Mouse (Mus musculus) erythroblast, embryonic 14.5 days (primary cell): Measurements from ENCODE around the gene Vtn. TPM values are rescaled to one million over a fixed set of nuclear protein-coding genes. Genes with fewer than 3 reads are reported as not detected.

Source experiments
- H3K27me3 ChIP-seq: 2 replicates; pipeline ENCODE4 v1.6.1; 2012; ENCODE audit warnings: inconsistent platforms; ENCODE audit not compliant: control insufficient read depth
- H3K36me3 ChIP-seq: 2 replicates; pipeline ENCODE4 v1.6.1; 2012; ENCODE audit warnings: mild to moderate bottlenecking, inconsistent platforms; ENCODE audit not compliant: control insufficient read depth
- H3K4me1 ChIP-seq: 2 replicates; pipeline ENCODE4 v1.6.1; 2012; ENCODE audit warnings: inconsistent platforms; ENCODE audit not compliant: control insufficient read depth
- H3K4me3 ChIP-seq: replicated peaks from 2 replicates; pipeline ENCODE3; 2012; ENCODE audit warnings: moderate library complexity, mild to moderate bottlenecking, inconsistent platforms
- H3K9me3 ChIP-seq: 2 replicates; pipeline ENCODE4 v1.6.1; 2012; ENCODE audit warnings: low read length, inconsistent platforms, mixed read lengths; ENCODE audit not compliant: control insufficient read depth
- GATA1 ChIP-seq: IDR thresholded peaks from 2 replicates; pipeline ENCODE4 v1.6.1; 2012; ENCODE audit warnings: low read length, inconsistent platforms, mixed read lengths
- TAL1 ChIP-seq: IDR thresholded peaks from 3 replicates; pipeline ENCODE4 v1.6.1; 2012; ENCODE audit warnings: low read length, inconsistent platforms, mixed read lengths
- polyA plus RNA-seq: library from polyadenylated mRNA; stranded (reverse); fragments of >175 nt; gene quantifications from 2 replicates; pipeline ENCODE4 v1.2.3, GENCODE M21; 2012

Gene Vtn
- polyA plus RNA-seq, 1 experiment = 0.28 TPM

DNA sequence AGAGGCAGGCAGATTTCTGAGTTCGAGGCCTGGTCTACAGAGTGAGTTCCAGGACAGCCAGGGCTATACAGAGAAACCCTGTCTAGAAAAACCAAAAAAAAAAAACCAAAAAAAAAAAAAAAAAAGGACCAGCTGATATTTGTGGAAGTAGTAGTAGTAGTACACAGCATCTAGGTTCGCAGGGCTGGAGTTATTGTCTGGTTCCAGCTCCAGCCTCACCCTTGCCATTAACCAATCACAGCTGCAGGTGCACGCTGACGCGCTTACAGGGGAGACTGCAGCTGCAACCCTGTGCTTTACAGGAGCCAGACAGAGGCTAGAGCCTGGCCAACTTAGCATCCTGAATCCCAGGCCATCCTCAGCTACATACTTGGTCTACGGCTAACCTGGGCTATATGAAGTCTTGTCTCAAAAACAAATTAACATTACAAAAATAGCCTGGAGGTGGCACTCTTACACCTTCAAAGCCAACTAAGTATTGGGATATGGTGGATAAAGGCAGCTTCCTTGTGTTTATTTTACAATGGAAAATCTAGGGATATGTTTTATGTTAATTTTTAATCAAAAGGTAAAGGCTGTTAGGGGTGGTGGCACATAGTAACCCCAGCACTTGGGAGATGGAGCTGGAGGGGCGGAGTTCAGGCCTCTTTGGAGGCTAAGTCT is 45.7 kb downstream of the Vtn start:
- no peaks in the 10 kb centered on the region for H3K9me3 ChIP-seq
- H3K4me3 ChIP-seq = no peak overlapping the region
- peaks cover 58% of the 10 kb centered on the region for H3K36me3 ChIP-seq
- H3K27me3 ChIP-seq = no peaks in the 10 kb centered on the region
- H3K4me1 ChIP-seq = peaks cover 26% of the 10 kb centered on the region
- TF ChIP-seq TAL1 (no peak), GATA1 (no peak)

DNA sequence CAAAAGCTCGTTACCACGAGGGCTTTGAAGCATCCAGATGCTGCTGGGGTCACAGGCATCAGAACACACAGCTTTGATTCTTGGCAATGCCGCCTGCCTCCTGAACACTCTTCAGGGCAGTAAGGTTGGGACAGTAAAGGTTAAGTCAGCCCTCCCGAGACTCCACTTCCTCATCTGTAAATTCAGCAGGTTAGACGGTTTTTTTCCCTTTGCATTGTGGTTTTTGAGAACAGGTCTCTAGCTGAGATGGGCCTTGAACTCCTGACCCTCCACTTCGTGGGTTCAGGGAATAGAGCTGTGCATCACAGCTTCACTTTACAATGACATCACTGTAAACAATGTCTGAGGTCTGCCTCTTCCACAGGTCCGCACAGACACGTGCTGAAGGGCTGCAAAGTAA is 46.3 kb downstream of the Vtn start:
- no peaks in the 10 kb centered on the region for H3K9me3 ChIP-seq
- H3K27me3 ChIP-seq = no peaks in the 10 kb centered on the region
- no peak overlapping the region for H3K4me3 ChIP-seq
- TF ChIP-seq TAL1 = no peak
- no peak for TF ChIP-seq GATA1
- peaks cover 32% of the 10 kb centered on the region for H3K4me1 ChIP-seq
- peaks cover 52% of the 10 kb centered on the region for H3K36me3 ChIP-seq

DNA sequence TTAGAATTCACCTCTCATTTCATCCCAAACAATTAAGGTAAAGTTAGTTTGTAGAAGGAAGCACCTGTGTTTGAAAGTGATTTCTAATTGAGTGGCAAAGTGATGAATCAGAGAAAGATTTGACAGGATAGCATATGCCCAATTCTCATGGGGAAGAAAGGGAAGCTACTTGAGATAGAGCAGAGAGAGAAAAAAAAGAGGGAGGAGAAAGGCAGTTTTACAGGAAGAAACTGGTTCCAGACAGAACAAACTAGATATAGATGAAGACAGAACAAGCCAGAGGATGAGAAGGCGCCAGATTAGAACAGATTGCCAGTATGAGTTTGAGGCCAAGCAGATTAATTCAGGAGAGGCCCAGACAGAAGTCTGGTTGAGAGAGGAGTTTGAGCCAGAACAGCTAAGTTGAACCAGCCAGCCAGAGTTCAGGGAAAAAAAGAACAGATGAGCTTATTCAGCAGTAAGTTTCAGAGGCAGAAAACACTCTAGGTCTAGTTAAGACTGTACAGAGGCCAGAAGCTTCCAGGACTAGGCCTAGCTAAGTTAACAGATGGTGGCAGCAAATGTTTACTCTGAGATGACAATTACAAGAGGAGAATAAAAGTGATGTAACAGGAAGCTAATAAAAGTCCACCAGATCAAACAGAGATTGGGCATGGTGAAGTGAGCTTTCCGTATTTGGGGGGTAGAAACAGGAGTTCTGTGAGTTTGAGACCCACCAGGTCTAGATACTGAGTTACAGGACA is 49.0 kb downstream of the Vtn start:
- Histone ChIP-seq H3K9me3 (no peaks in the 10 kb centered on the region), H3K4me3 (no peak overlapping the region), H3K4me1 (peaks cover 43% of the 10 kb centered on the region), H3K36me3 (peaks cover 26% of the 10 kb centered on the region), H3K27me3 (no peaks in the 10 kb centered on the region)
- no peak for TF ChIP-seq GATA1
- no peak for TF ChIP-seq TAL1

DNA sequence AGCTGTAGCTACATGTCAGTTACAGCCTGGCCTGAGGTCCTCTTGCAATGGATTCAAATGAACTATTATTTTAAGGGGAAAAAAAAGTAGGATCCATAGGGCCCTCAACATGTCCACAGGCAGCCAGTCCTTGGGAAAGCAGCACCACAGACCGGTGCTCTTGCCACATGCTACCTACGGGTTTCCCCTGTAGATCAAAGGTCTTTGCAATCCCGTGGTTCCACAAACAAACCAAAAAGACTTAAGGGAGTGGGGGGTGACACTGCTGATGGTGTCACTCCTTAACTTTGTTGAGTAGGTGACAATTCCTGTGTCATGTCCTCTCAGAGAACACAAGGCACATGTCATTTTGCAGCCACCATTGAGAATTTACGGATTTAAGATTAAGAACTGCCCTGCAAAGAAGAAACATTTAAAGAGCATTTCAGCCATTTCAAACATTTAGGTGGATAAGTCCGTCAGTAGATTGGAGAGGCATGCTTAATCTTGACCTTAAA is 50.6 kb downstream of the Vtn start:
- H3K9me3 ChIP-seq = peaks cover 5% of the 10 kb centered on the region; the same call in 1 of the 2 replicates
- peaks cover 13% of the 10 kb centered on the region for H3K36me3 ChIP-seq
- H3K27me3 ChIP-seq = no peaks in the 10 kb centered on the region
- peaks cover 42% of the 10 kb centered on the region for H3K4me1 ChIP-seq
- peak overlapping the region; percentile 90 for H3K4me3 ChIP-seq
- TF ChIP-seq TAL1 (no peak), GATA1 (no peak)

- no peak for TF ChIP-seq GATA1
- TF ChIP-seq TAL1 = no peak
- Histone ChIP-seq H3K36me3 (peaks cover 7% of the 10 kb centered on the region), H3K4me3 (peak within 1 kb of the TSS; percentile 90), H3K9me3 (peaks cover 5% of the 10 kb centered on the region; the same call in 1 of the 2 replicates), H3K4me1 (peaks cover 40% of the 10 kb centered on the region), H3K27me3 (no peaks in the 10 kb centered on the region)
Measured at GRCm38 (mm10) chr11:78550168-78551058, 51.5 kb downstream of the Vtn start, which contains the start of gene Tmem97. Gene Tmem97, minus strand, starts transcription at chr11:78550777.

- peak overlapping the region; percentile 90 for H3K4me3 ChIP-seq
- H3K27me3 ChIP-seq = no peaks in the 10 kb centered on the region
- peaks cover 3% of the 10 kb centered on the region; the same call in 1 of the 2 replicates for H3K36me3 ChIP-seq
- H3K4me1 ChIP-seq = peaks cover 42% of the 10 kb centered on the region
- H3K9me3 ChIP-seq = peaks cover 5% of the 10 kb centered on the region; the same call in 1 of the 2 replicates
- TF ChIP-seq TAL1 (no peak), GATA1 (no peak)
Measured at GRCm38 (mm10) chr11:78551059-78551398, 52.1 kb downstream of the Vtn start.

Other genes starting within 250 kb of the Vtn start
- gene 2610507B11Rik, start 237.3 kb upstream of the Vtn start, polyA plus RNA-seq = 0.97 and 2.3 TPM in 2 replicates
- 0.07 TPM in 1 of 2 replicates, not detected in the other for gene BC030499, start 208.2 kb upstream of the Vtn start, polyA plus RNA-seq
- 19.3 and 21.5 TPM in 2 replicates for gene Spag5, start 197.6 kb upstream of the Vtn start, polyA plus RNA-seq
- 0.12 and 0.22 TPM in 2 replicates for gene Aldoc, start 176.1 kb upstream of the Vtn start, polyA plus RNA-seq
- 3.2 and 3.8 TPM in 2 replicates for gene Pigs, start 170.7 kb upstream of the Vtn start, polyA plus RNA-seq
- 1.7 and 1.9 TPM in 2 replicates for gene Unc119, start 155.6 kb upstream of the Vtn start, polyA plus RNA-seq
- gene Foxn1, start 112.5 kb upstream of the Vtn start, polyA plus RNA-seq = not detected in 2 replicates
- gene Slc13a2, start 76.9 kb upstream of the Vtn start, polyA plus RNA-seq = not detected in 2 replicates
- gene Slc46a1, start 33.4 kb upstream of the Vtn start, polyA plus RNA-seq = 0.08 TPM in 1 of 2 replicates, not detected in the other
- not detected in 2 replicates for gene Sarm1, start 1.3 kb upstream of the Vtn start, polyA plus RNA-seq
- gene Sebox, start 4.4 kb downstream of the Vtn start, polyA plus RNA-seq = not detected in 2 replicates
- 0.55 TPM in 2 replicates for gene Tmem199, start 13.1 kb downstream of the Vtn start, polyA plus RNA-seq
- gene Poldip2, start 13.1 kb downstream of the Vtn start, polyA plus RNA-seq = 1.2 and 1.4 TPM in 2 replicates
- 0.07 and 0.21 TPM in 2 replicates for gene Tnfaip1, start 37.2 kb downstream of the Vtn start, polyA plus RNA-seq
- gene Ift20, start 37.3 kb downstream of the Vtn start, polyA plus RNA-seq = 8.0 and 9.4 TPM in 2 replicates
- gene Tmem97, start 51.7 kb downstream of the Vtn start, polyA plus RNA-seq = 0.50 and 0.64 TPM in 2 replicates
- gene Nlk, start 198.3 kb downstream of the Vtn start, polyA plus RNA-seq = 0.15 and 0.17 TPM in 2 replicates